In the genomic region with DNA sequence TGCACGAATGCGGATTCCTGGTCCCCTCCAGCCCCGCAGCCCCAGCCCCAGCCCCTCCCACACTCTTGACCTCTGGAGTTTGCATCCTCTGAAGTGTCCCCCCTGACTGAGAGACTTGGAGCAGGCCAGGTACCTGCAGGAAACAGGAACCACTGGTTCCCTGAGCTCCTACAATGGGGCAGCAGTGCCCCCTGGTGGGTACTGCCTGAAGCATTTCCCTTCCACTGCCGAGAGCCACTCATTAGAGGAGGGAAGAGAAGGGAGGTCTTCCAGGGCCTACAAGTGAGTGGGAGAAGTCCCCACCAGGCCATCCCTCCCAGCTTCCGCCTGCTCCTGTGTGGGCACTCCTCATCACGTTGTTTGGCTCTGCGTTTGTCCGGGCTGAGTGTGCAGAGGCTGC, we compare ENCODE assay signal across 8 mouse cellular contexts. TPM values are rescaled to one million over a fixed set of nuclear protein-coding genes. Genes with fewer than 3 reads are reported as not detected.
A peak's percentile ranks its signal among the peaks of the same experiment; 100 is the strongest.
DNase-seq lines count a peak whose midpoint lies in the region; ATAC-seq and TF ChIP-seq lines count a peak whose summit lies in the region.

No protein-coding gene starts in this region.

- TF ChIP-seq CTCF in intestine, postnatal 0 days (IDR thresholded peaks at IDR 0.05; ENCODE audit: low read depth), result peak; percentile 96
- peak; percentile 62; the same call in 1 of the 2 replicates for TF ChIP-seq CTCF in spleen, adult 2 months (IDR thresholded peaks at IDR 0.05; ENCODE audit: extremely low read depth, insufficient read depth, insufficient read length, insufficient replicate concordance)

- 14% methylated on average over 8 of the region's 8 CpGs for WGBS in intestine, postnatal 0 days
- WGBS in limb, embryonic 10.5 days, result 9% methylated on average over 8 of the region's 8 CpGs
- 7% methylated on average over 8 of the region's 8 CpGs for WGBS in midbrain, embryonic 15.5 days
- 49% methylated on average over 8 of the region's 8 CpGs for WGBS in spleen, adult 2 months

- H3K4me1 ChIP-seq in intestine, postnatal 0 days (replicated peaks; ENCODE audit: control insufficient read depth, insufficient read depth, low read length), result no peaks in the 10 kb centered on the region
- H3K4me1 ChIP-seq in limb, embryonic 10.5 days, result peaks cover 30% of the 10 kb centered on the region
- no peaks in the 10 kb centered on the region for H3K4me1 ChIP-seq in midbrain, embryonic 15.5 days
- H3K4me1 ChIP-seq in spleen, adult 2 months (ENCODE audit: control insufficient read depth, insufficient read depth, insufficient read length), result no peaks in the 10 kb centered on the region

- no peak overlapping the region for H3K4me2 ChIP-seq in intestine, postnatal 0 days (replicated peaks; ENCODE audit: low read depth)
- no peak overlapping the region for H3K4me2 ChIP-seq in midbrain, embryonic 15.5 days

- DNase-seq in 3134 (ENCODE audit: extremely low read depth, insufficient read length, low spot score), result peak; percentile 51
- peak; percentile 83 for DNase-seq in adrenal gland, adult 2 months
- DNase-seq in embryo, embryonic 11 days, result peak; percentile 87
- peak; percentile 52 for DNase-seq in gastrocnemius, postnatal 25 days
- peak; percentile 90 for DNase-seq in limb, embryonic 10.5 days (ENCODE audit: low spot score)
- peak in 1 of 2 experiments; percentile 62 for DNase-seq in spleen, adult 2 months (ENCODE audit: low read depth in 1 of 2, low spot score in 2 of 2)

- ATAC-seq in intestine, postnatal 0 days, result peak; percentile 40
- peak; percentile 67 for ATAC-seq in midbrain, embryonic 15.5 days (replicated peaks)

- no peak for TF ChIP-seq POLR2A in spleen, adult 2 months (IDR thresholded peaks at IDR 0.05; ENCODE audit: low read depth, low read length)

- H3K27ac ChIP-seq in intestine, postnatal 0 days (ENCODE audit: low read depth, low read length), result no peak overlapping the region
- H3K27ac ChIP-seq in limb, embryonic 10.5 days, result peak overlapping the region; percentile 61; the same call in 1 of the 2 replicates
- H3K27ac ChIP-seq in midbrain, embryonic 15.5 days, result no peak overlapping the region
- H3K27ac ChIP-seq in spleen, adult 2 months (ENCODE audit: insufficient read depth, low read length), result no peak overlapping the region

- no peaks in the 10 kb centered on the region for H3K9me3 ChIP-seq in intestine, postnatal 0 days (ENCODE audit: control insufficient read depth)
- H3K9me3 ChIP-seq in limb, embryonic 10.5 days (replicated peaks), result no peaks in the 10 kb centered on the region
- no peaks in the 10 kb centered on the region for H3K9me3 ChIP-seq in midbrain, embryonic 15.5 days

- no peak overlapping the region for H3K4me3 ChIP-seq in intestine, postnatal 0 days (ENCODE audit: low read depth, low read length)
- H3K4me3 ChIP-seq in limb, embryonic 10.5 days, result no peak overlapping the region
- no peak overlapping the region for H3K4me3 ChIP-seq in midbrain, embryonic 15.5 days
- H3K4me3 ChIP-seq in spleen, adult 2 months (ENCODE audit: extremely low read depth, insufficient read depth, insufficient read length), result no peak overlapping the region

- no peak overlapping the region for H3K9ac ChIP-seq in intestine, postnatal 0 days (ENCODE audit: low read depth, low read length)
- H3K9ac ChIP-seq in midbrain, embryonic 15.5 days, result no peak overlapping the region

- H3K27me3 ChIP-seq in intestine, postnatal 0 days (replicated peaks; ENCODE audit: control insufficient read depth, insufficient read depth, low read length), result no peaks in the 10 kb centered on the region
- peaks cover 19% of the 10 kb centered on the region; the same call in 1 of the 2 replicates for H3K27me3 ChIP-seq in limb, embryonic 10.5 days (ENCODE audit: low read depth, poor library complexity, severe bottlenecking)
- H3K27me3 ChIP-seq in midbrain, embryonic 15.5 days (replicated peaks), result no peaks in the 10 kb centered on the region; the same call in 1 of the 2 replicates
- no peaks in the 10 kb centered on the region for H3K27me3 ChIP-seq in spleen, adult 2 months (ENCODE audit: control insufficient read depth, insufficient read depth, low read length)

- H3K36me3 ChIP-seq in intestine, postnatal 0 days (ENCODE audit: control insufficient read depth, insufficient read depth), result peaks cover 17% of the 10 kb centered on the region; the same call in 1 of the 2 replicates
- H3K36me3 ChIP-seq in limb, embryonic 10.5 days, result no peaks in the 10 kb centered on the region
- H3K36me3 ChIP-seq in midbrain, embryonic 15.5 days (replicated peaks), result no peaks in the 10 kb centered on the region
- H3K36me3 ChIP-seq in spleen, adult 2 months (ENCODE audit: control insufficient read depth, insufficient read depth, low read length), result peaks cover 13% of the 10 kb centered on the region

RNA-seq across cellular contexts. Expression of a gene that starts 44.5 kb away (rescaled TPM):
- 10 to 100 TPM; 58.9 to 83.2 TPM for total RNA-seq in adrenal gland, adult 2 months (2021)
- 125 and 137 TPM in 2 replicates for polyA plus RNA-seq in adrenal gland, adult 2 months (2012; rRNA removed)
- total RNA-seq in gastrocnemius, postnatal 25 days (2021), result 10 to 100 TPM in 1 of 2 experiments, 1 to 10 TPM in 1; 9.1 to 12.0 TPM
- polyA plus RNA-seq in intestine, postnatal 0 days (2015; fragmentation: Nextera tagmentation; extraction: Ambion mirVana), result 184 and 199 TPM in 2 replicates
- polyA plus RNA-seq in limb, embryonic 10.5 days (2016; fragmentation: Nextera tagmentation; extraction: Ambion mirVana), result 4.1 and 7.2 TPM in 2 replicates
- polyA plus RNA-seq in midbrain, embryonic 15.5 days (2015; fragmentation: Nextera tagmentation; extraction: Ambion mirVana), result 22.1 and 24.8 TPM in 2 replicates
- 205 and 209 TPM in 2 replicates for polyA plus RNA-seq in spleen, adult 2 months (2012; rRNA removed)
